Mouse (Mus musculus): Measurements from ENCODE around the gene Dph6.

Dph6 gene

GRCm38 (mm10) chr2:114536032-114536431 is 118.7 kb downstream of the Dph6 start:
- DNase-seq, result no peak

GRCm38 (mm10) chr2:114531010-114531756 is 123.6 kb downstream of the Dph6 start:
- DNase-seq, result no peak

GRCm38 (mm10) chr2:114520414-114520813 is 134.3 kb downstream of the Dph6 start:
- DNase-seq, result no peak

- DNase-seq, result no peak
Measured at GRCm38 (mm10) chr2:114519907-114520306, 134.9 kb downstream of the Dph6 start.

- no peak for DNase-seq
Measured at GRCm38 (mm10) chr2:114492398-114492797, 162.4 kb downstream of the Dph6 start.

GRCm38 (mm10) chr2:114491907-114492306 is 162.9 kb downstream of the Dph6 start:
- DNase-seq, result peak in 1 of 2 experiments; percentile 13

GRCm38 (mm10) chr2:114486980-114487379 is 167.8 kb downstream of the Dph6 start:
- DNase-seq, result peak in 1 of 2 experiments; percentile 2
